ENCODE assay signal across 16 mouse cellular contexts in the genomic region with DNA sequence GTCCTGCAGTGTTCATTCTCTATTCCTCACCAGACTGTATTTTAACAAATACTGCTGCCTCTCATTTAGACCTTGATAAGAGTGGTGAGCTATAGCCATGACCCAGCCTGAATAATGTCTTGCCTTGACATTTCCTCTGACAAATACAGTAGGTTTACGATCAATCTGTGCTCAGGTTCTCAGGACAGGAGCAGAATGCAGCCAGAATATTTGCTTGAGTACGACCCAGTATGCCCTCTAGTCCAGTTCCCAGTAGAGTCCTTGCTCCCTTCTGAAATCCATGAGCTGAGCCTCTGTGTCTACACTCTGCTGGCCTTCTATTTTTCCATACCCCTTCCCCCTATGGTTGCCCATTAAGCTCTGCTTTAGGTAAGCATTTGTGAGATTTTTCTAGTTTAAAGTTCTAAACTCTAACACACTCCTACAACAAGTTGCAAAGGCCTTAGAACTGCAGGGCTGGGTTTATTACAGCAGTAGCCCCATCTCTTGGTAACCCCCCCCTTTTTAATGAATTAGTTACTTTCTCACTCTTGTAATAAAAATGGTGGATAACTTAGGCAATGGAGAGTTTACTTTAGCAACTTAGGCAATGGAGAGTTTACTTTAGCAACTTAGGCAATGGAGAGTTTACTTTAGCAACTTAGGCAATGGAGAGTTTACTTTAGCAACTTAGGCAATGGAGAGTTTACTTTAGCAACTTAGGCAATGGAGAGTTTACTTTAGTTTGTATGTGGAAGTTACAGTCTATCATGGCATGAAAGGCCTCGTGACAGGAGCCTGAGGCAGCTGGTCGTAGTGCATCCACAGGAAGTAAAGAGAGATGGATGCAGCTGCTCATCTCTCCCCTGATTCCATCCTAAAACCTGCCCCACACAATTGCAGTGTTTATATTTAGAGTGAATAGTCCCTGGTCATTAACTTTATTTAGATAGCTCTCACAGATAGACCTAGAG.
DNase-seq lines count a peak whose midpoint lies in the region; ATAC-seq lines count a peak whose summit lies in the region.
"Had no signal": no experiment of that assay in that cellular context is flagged by ENCODE, and none has a peak within 500 bp of the region (broad histone marks: within the 10 kb centered on the region; RNA-seq: fewer than 3 reads in every experiment).

No protein-coding gene starts in this region.

- H3K36me3 ChIP-seq in heart, embryonic 10.5 days, result no peaks in the 10 kb centered on the region
- H3K36me3 ChIP-seq in liver, embryonic 13.5 days, result no peaks in the 10 kb centered on the region
- H3K36me3 ChIP-seq: heart, embryonic 13.5 days; hindbrain, embryonic 13.5 days had no signal

- H3K4me1 ChIP-seq in heart, embryonic 10.5 days, result no peaks in the 10 kb centered on the region
- no peaks in the 10 kb centered on the region for H3K4me1 ChIP-seq in liver, embryonic 13.5 days (replicated peaks)
- H3K4me1 ChIP-seq: heart, embryonic 13.5 days had no signal

- intact Hi-C loops in left cerebral cortex, postnatal 4 days (cut with DNase I), result no loop called here

- ATAC-seq in liver, embryonic 13.5 days (ENCODE audit: low read depth), result peak; percentile 78
- ATAC-seq: inflammation-experienced regulatory T-cells, adult 6 months had no signal

- H3K4me2 ChIP-seq in liver, embryonic 13.5 days, result no peak overlapping the region
- H3K4me2 ChIP-seq: heart, embryonic 13.5 days; hindbrain, embryonic 13.5 days; midbrain, embryonic 11.5 days had no signal

- WGBS in heart, embryonic 10.5 days, result 78% methylated on average over 4 of the region's 4 CpGs
- 44% methylated on average over 4 of the region's 4 CpGs for WGBS in liver, embryonic 13.5 days (ENCODE audit: insufficient replicate concordance)

- no peak overlapping the region for H3K27ac ChIP-seq in heart, embryonic 10.5 days
- peak overlapping the region; percentile 78 for H3K27ac ChIP-seq in liver, embryonic 13.5 days
- H3K27ac ChIP-seq: heart, embryonic 13.5 days; hindbrain, embryonic 13.5 days had no signal

- H3K9me3 ChIP-seq in heart, embryonic 10.5 days, result no peaks in the 10 kb centered on the region
- no peaks in the 10 kb centered on the region for H3K9me3 ChIP-seq in liver, embryonic 13.5 days (replicated peaks)
- H3K9me3 ChIP-seq: heart, embryonic 13.5 days; hindbrain, embryonic 13.5 days had no signal

- no peak overlapping the region for H3K4me3 ChIP-seq in heart, embryonic 10.5 days
- H3K4me3 ChIP-seq in liver, embryonic 13.5 days (replicated peaks), result no peak overlapping the region
- H3K4me3 ChIP-seq: heart, embryonic 13.5 days; hindbrain, embryonic 13.5 days had no signal

- no peaks in the 10 kb centered on the region for H3K27me3 ChIP-seq in heart, embryonic 10.5 days (ENCODE audit: insufficient read depth, poor library complexity, severe bottlenecking)
- no peaks in the 10 kb centered on the region for H3K27me3 ChIP-seq in liver, embryonic 13.5 days
- H3K27me3 ChIP-seq: heart, embryonic 13.5 days; hindbrain, embryonic 13.5 days had no signal

- peak; percentile 15 for DNase-seq in heart, adult 11 months
- no peak for DNase-seq in heart, embryonic 10.5 days (ENCODE audit: low spot score)
- DNase-seq in testis, postnatal 10 days (ENCODE audit: low spot score), result peak; percentile 9
- no peak for DNase-seq in testis, postnatal 14 days (ENCODE audit: low spot score)
- DNase-seq in liver, embryonic 13.5 days, result no peak
- no peak for DNase-seq in left cerebral cortex, postnatal 4 days
- no peak for DNase-seq in layer of hippocampus, adult 8-10 months (ENCODE audit: low spot score in 2 of 2)
- DNase-seq: cerebellum, adult 8-10 months; kidney, adult 2 months; kidney, postnatal 10 days; right cerebral cortex, postnatal 4 days; thymus, postnatal 14 days had no signal

- H3K9ac ChIP-seq in liver, embryonic 13.5 days, result no peak overlapping the region
- H3K9ac ChIP-seq: heart, embryonic 13.5 days; hindbrain, embryonic 13.5 days had no signal

Comparison
In these comparisons a context has a peak if more than half of its experiments do, and no peak if none do; other contexts are left out.
1. DNase-seq: peak in heart, adult 11 months (single experiment) and testis, postnatal 10 days (single experiment); none in heart, embryonic 10.5 days (single experiment), testis, postnatal 14 days (single experiment), liver, embryonic 13.5 days (single experiment), left cerebral cortex, postnatal 4 days (single experiment) and layer of hippocampus, adult 8-10 months (0 of 2).